Mouse (Mus musculus): ENCODE results near the gene Wnk4. TPM values are rescaled to one million over a fixed set of nuclear protein-coding genes. Genes with fewer than 3 reads are reported as not detected.

Gene Wnk4
- 14.0 TPM for polyA plus RNA-seq (2014; fragmentation: Illumina TruSeq; extraction: RNeasy Lipid Tissue Mini Kit (QIAGEN cat#74804); ENCODE audit: low read depth, low replicate concordance)

DNA sequence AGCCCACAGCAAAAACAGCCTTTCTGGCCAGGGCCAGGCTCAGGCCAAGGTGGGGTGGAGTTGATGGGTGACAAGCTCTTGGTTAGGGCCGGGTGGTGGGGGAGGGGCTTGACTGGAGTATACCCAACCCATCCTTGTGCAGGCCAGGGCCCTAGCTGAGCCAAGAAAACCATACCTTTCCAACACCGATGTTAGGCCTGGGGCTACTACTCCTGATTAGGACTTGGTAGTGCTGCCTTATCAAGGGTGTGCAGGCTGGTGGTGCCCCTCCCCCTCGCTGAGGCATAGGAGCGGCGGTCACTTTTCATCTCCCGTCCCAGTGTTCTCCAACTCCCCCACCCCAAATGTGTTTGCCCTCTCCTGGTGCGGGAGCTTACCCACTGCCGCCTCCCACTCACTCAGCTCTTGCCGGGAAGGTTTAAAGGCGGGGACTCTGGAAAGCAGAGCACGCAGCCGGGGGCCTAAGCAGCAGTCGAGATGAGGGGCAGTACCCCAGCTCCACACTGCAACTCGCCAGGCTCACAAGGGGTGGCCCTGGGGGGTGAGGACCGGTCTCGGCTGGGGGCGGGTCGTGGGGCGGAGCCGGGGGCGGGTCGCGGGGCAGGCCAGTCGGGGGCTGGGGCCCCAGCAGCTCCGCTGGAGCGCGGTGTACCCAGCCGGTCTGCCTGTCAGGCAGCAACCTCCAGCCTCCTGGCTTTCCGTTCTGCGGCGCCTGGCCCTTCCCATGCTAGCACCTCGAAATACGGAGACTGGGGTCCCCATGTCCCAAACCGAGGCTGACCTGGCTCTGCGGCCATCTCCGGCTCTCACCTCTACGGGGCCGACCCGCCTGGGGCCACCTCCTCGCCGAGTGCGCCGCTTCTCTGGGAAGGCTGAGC lies at the start of gene Wnk4:
TSS of gene Wnk4 (plus strand) at position 620 of the 878 bp plus-strand sequence.

DNA sequence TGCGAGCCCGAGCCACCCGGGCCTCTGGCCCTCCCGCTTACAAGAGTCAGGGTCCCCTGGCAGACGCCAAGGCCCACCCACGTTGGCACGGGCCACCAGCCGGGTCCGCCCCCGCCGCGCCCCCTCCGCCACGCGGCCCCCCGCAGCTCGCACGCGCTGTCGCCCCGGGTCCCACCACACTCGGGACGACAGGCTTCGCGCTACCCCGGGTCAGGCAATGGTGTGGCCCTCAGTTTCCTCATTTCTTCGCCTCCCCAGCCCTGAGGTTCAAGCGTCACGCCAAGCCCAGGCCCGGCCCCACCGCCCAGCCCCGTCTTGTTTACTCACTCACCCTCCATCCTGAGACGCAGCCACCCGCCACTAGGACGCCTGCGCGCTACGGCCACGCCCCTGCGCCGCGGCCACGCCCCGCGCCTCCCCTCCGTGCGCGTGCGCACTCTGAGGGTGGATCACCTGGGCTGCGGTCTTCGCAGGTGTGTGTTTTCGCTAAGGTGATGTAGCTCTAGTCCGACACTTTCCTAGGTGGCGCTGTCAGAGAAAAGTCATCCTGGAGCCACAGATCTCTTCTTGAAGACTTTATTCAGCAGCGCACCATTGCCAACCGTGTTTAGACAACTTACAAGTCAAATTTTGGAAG lies 34.2 kb upstream of the Wnk4 start, which contains the start of gene Ezh1:
TSS of gene Ezh1 (minus strand) at position 399 of the 637 bp plus-strand sequence.

DNA sequence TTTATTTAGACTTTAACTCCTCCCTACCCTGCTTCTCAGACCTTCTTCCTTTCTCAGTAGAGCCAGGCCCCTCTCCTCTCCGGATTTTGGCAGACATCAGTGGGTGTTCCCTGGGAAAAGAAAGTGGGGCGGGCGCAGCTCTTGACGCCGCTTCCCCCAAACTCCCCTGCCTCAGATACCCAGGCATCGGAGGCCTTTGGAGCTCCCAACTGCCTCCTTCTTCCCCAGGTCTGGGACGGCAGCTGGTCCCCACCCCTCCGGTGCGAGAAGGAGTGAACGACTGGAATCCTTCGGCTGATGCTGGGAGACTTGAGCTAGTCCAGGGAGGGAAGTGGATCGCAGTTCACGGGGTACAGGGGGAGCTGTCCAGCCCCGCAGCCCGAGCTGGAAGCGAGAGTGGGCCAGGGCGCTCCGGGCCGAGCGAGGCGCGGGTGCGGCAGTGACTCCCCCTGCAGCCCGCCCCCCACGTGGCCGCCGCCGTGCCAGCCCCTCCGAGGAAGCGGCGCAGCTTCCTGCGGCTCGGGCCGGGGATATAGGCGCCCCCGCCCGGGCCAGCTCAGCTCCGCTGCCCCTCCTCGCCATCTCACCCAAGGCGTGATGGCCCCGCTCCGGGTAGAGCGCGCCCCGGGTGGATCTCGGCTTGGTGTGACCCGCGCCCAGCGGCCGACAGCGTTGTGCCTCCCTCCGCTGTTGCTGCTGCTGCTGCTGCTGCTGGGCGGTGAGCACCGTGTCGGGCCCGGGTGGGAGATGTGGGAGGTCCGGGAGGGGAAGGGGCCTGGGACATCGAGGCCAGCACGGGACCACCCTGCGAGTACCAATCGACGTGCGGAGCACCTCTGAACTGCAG lies 14.3 kb upstream of the Wnk4 start, which contains the start of gene Ramp2:
TSS of gene Ramp2 (plus strand) at position 174 of the 847 bp plus-strand sequence.

DNA sequence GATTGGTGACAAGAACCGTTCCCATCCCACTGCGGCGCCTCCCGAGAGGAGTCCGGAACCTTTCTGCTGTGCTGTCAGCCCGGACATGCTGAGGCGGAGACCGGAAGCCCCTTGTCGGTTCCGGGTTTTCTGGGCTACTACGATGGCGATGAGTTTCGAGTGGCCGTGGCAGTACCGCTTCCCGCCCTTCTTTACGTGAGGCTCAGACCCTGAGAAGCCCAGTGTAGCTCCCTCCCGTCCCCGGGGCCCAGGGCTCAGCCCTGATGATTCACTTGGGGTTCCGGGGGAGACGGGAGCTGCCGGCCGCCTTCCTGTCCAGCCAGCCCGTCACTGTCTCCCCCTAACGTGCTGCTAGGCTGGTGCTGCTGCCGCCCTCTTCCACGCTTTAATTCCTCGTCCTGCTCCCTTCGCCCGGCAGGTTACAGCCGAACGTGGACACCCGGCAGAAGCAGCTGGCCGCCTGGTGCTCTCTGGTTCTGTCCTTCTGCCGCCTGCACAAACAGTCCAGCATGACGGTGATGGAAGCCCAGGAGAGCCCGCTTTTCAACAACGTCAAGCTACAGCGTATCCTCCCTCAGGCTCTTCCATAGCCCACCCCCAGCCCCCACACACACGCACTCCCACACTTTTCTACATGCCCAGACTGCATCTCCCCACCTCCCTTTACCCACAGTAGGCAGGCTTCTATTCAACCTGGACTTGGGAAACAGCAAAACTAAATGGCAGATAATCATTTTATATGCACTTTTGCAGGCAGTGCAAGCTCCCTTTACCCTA lies 6.6 kb upstream of the Wnk4 start, which contains the start of gene Vps25:
TSS of gene Vps25 (plus strand) at position 95 of the 777 bp plus-strand sequence.

DNA sequence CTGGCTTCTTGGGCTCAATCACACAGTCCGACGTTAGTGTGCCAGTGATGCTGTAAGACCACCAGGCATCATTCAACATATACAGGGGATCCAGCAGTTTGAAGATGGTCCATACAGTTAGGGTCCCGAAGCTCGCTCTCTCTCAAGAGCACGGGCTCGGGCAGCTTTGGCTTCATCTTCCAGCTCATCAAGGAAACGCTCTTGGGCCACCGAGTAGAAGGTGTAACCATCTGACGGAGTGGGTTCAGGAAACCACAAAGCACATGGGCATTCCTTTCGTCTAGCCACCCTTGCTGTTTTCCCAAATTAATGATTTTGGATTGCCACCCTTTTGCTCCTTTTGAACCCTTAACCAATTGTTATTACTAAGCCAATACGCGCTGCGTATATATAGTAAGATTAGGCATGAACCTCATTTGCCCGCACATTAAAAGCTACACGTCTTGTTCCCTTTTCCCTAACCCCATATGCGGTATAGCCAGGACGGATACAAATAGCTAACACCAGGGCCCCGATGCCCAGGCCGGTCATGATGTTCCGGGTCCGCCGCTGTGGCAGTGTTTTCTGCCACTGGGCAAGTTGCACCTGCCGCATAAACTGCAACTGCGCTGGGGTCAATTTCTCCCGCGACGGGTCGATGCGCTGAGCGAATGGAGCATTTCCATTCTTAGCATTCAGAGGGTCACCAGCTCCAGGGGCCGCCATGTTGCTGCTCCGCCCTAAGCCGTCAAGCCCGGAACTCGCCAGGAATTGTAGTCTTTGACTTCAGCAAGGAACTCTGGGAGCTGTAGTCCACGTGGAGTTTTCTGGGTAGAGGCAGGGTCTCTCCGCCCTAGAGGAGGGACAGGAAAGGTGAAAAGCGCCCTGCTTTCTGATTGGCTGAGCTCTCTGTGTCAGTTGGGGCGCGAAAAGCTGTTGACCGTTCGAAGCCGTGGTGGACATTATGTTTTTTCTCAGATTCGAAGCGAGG lies 18.1 kb downstream of the Wnk4 start, which contains the start of the genes Cntd1 and Coa3:
TSS of gene Cntd1 (plus strand) at position 790 of the 970 bp plus-strand sequence.
TSS of gene Coa3 (minus strand) at position 892 of the 970 bp plus-strand sequence.

DNA sequence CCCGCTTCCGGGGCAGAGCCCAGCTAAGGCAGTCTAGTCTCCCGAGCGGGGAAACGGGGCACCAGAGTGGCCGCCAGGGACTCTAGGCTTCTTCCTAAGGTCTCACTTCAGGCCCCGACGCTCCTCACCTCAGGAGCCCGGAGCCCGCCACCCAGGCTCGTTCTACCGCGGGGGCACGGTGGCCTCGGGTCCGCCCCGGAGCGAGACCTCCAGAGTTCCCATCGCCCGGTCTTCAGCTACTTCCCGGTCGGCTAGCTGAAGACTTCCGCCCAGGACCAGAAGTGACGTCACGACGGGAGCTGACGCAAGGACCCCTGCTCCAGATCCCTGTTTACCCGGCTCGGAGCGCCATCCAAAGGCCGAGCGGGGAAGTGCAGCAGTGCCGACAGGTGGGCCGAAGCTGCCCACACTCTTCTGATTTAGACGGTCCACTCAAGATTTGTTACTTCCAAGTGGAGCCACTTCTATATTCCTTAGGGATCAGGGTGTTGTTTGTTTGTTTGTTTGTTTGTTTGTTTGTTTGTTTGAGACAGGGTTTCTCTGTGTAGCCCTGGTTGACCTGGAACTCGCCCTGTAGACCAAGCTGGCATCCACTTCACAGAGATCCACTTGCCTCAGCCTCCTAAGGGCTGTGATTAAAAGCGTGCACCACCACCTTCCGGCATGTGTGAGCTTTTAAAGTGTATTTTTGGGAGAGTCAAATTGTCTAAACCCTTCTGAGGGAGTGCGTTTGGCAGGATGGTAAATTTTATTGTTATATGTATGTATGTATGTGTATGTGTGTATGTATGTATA lies 41.8 kb downstream of the Wnk4 start, which contains the start of gene Becn1:
TSS of gene Becn1 (minus strand) at position 283 of the 795 bp plus-strand sequence.

DNA sequence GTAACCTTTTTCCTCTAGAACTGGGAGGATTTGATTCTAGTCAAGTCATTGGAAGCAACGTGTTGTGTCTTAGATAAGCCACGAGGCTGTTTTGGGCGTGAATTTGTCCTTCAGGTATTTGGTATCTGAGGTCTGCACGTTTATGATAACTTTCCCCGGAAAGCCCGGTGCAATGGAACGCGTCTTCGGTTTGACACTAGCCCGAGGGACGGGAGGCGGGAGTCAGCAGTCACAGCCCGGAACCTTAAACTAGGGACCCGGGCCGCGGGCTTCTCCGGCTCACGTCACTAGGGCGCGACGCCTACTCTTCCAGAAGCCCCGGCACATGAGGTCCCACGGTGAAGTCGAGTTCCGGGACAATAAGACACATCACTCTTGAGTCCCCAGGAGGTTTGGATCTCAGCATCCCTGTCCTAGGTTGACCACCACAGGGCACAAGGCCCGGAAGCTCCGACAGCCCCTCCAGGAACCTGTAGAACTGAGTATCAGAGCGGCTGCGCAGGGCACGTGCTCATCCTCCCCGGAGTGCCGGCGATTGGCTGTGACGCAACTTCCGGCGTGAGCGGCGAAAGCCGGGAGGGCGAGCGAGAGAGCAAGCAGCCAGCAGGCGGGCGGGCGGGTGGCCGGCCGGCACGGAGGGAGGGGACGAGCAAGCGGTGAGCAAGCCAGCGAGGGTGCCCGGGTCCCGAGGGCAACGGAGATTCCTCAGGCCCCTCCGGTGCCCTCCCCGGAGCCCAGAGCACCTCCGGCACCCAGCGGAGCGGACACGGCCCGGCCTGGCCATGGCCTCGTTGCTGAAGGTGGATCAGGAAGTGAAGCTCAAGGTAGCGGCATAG lies 55.5 kb downstream of the Wnk4 start, which contains the start of gene Psme3:
TSS of gene Psme3 (plus strand) at position 549 of the 836 bp plus-strand sequence.

DNA sequence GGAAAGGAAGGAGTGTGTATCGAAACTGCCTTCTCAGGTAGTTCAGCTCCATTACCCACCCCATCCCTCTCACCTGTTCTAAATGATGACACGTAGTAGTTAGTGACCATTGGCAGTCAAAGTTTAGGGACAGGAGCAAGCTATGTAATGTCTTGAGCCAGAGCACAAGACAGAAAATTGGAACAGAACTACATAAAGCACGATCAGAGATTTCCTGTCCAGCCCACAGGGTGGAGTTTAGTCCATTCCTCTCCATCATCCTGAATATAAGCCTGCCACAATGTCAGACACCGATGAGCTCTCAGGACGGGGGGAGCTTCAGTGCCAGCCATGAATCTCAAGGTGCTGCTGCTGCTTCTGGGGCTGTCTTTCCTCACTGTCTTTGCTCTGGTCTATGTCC lies 64.4 kb downstream of the Wnk4 start, which contains the start of gene Aoc2:
TSS of gene Aoc2 (plus strand) at position 301 of the 400 bp plus-strand sequence.

Other genes with a start within 250 kb of the Wnk4 start
- gene Naglu, start 190.6 kb upstream of the Wnk4 start, polyA plus RNA-seq (2014; fragmentation: Illumina TruSeq; extraction: RNeasy Lipid Tissue Mini Kit (QIAGEN cat#74804); ENCODE audit: low read depth, low replicate concordance): 34.9 TPM
- gene Hsd17b1, start 182.2 kb upstream of the Wnk4 start, polyA plus RNA-seq (2014; fragmentation: Illumina TruSeq; extraction: RNeasy Lipid Tissue Mini Kit (QIAGEN cat#74804); ENCODE audit: low read depth, low replicate concordance): 0.62 TPM
- 35.8 TPM for gene Coasy, start 178.0 kb upstream of the Wnk4 start, polyA plus RNA-seq (2014; fragmentation: Illumina TruSeq; extraction: RNeasy Lipid Tissue Mini Kit (QIAGEN cat#74804); ENCODE audit: low read depth, low replicate concordance)
- 33.4 TPM for gene Mlx, start 173.3 kb upstream of the Wnk4 start, polyA plus RNA-seq (2014; fragmentation: Illumina TruSeq; extraction: RNeasy Lipid Tissue Mini Kit (QIAGEN cat#74804); ENCODE audit: low read depth, low replicate concordance)
- gene Psmc3ip, start 165.1 kb upstream of the Wnk4 start, polyA plus RNA-seq (2014; fragmentation: Illumina TruSeq; extraction: RNeasy Lipid Tissue Mini Kit (QIAGEN cat#74804); ENCODE audit: low read depth, low replicate concordance): 8.3 TPM
- 45.6 TPM for gene Retreg3, start 140.7 kb upstream of the Wnk4 start, polyA plus RNA-seq (2014; fragmentation: Illumina TruSeq; extraction: RNeasy Lipid Tissue Mini Kit (QIAGEN cat#74804); ENCODE audit: low read depth, low replicate concordance)
- gene Tubg1, start 140.6 kb upstream of the Wnk4 start, polyA plus RNA-seq (2014; fragmentation: Illumina TruSeq; extraction: RNeasy Lipid Tissue Mini Kit (QIAGEN cat#74804); ENCODE audit: low read depth, low replicate concordance): 22.4 TPM
- gene Tubg2, start 104.7 kb upstream of the Wnk4 start, polyA plus RNA-seq (2014; fragmentation: Illumina TruSeq; extraction: RNeasy Lipid Tissue Mini Kit (QIAGEN cat#74804); ENCODE audit: low read depth, low replicate concordance): 2.4 TPM
- gene Cntnap1, start 90.0 kb upstream of the Wnk4 start, polyA plus RNA-seq (2014; fragmentation: Illumina TruSeq; extraction: RNeasy Lipid Tissue Mini Kit (QIAGEN cat#74804); ENCODE audit: low read depth, low replicate concordance): 3.5 TPM
- gene Plekhh3, start 89.2 kb upstream of the Wnk4 start, polyA plus RNA-seq (2014; fragmentation: Illumina TruSeq; extraction: RNeasy Lipid Tissue Mini Kit (QIAGEN cat#74804); ENCODE audit: low read depth, low replicate concordance): 10.9 TPM
- gene Ccr10, start 85.1 kb upstream of the Wnk4 start, polyA plus RNA-seq (2014; fragmentation: Illumina TruSeq; extraction: RNeasy Lipid Tissue Mini Kit (QIAGEN cat#74804); ENCODE audit: low read depth, low replicate concordance): not detected
- 45.0 TPM for gene Ezh1, start 34.1 kb upstream of the Wnk4 start, polyA plus RNA-seq (2014; fragmentation: Illumina TruSeq; extraction: RNeasy Lipid Tissue Mini Kit (QIAGEN cat#74804); ENCODE audit: low read depth, low replicate concordance)
- 44.1 TPM for gene Ramp2, start 14.5 kb upstream of the Wnk4 start, polyA plus RNA-seq (2014; fragmentation: Illumina TruSeq; extraction: RNeasy Lipid Tissue Mini Kit (QIAGEN cat#74804); ENCODE audit: low read depth, low replicate concordance)
- 145 TPM for gene Vps25, start 6.9 kb upstream of the Wnk4 start, polyA plus RNA-seq (2014; fragmentation: Illumina TruSeq; extraction: RNeasy Lipid Tissue Mini Kit (QIAGEN cat#74804); ENCODE audit: low read depth, low replicate concordance)
- gene Cntd1, start 18.4 kb downstream of the Wnk4 start, polyA plus RNA-seq (2014; fragmentation: Illumina TruSeq; extraction: RNeasy Lipid Tissue Mini Kit (QIAGEN cat#74804); ENCODE audit: low read depth, low replicate concordance): 3.1 TPM
- 114 TPM for gene Coa3, start 18.5 kb downstream of the Wnk4 start, polyA plus RNA-seq (2014; fragmentation: Illumina TruSeq; extraction: RNeasy Lipid Tissue Mini Kit (QIAGEN cat#74804); ENCODE audit: low read depth, low replicate concordance)
- 151 TPM for gene Becn1, start 41.7 kb downstream of the Wnk4 start, polyA plus RNA-seq (2014; fragmentation: Illumina TruSeq; extraction: RNeasy Lipid Tissue Mini Kit (QIAGEN cat#74804); ENCODE audit: low read depth, low replicate concordance)
- gene Psme3, start 55.6 kb downstream of the Wnk4 start, polyA plus RNA-seq (2014; fragmentation: Illumina TruSeq; extraction: RNeasy Lipid Tissue Mini Kit (QIAGEN cat#74804); ENCODE audit: low read depth, low replicate concordance): 64.9 TPM
- gene Aoc2, start 64.5 kb downstream of the Wnk4 start, polyA plus RNA-seq (2014; fragmentation: Illumina TruSeq; extraction: RNeasy Lipid Tissue Mini Kit (QIAGEN cat#74804); ENCODE audit: low read depth, low replicate concordance): 2.3 TPM
- gene Aoc3, start 70.0 kb downstream of the Wnk4 start, polyA plus RNA-seq (2014; fragmentation: Illumina TruSeq; extraction: RNeasy Lipid Tissue Mini Kit (QIAGEN cat#74804); ENCODE audit: low read depth, low replicate concordance): 318 TPM
- 0.88 TPM for gene G6pc, start 107.0 kb downstream of the Wnk4 start, polyA plus RNA-seq (2014; fragmentation: Illumina TruSeq; extraction: RNeasy Lipid Tissue Mini Kit (QIAGEN cat#74804); ENCODE audit: low read depth, low replicate concordance)
- 37.5 TPM for gene Aarsd1, start 157.0 kb downstream of the Wnk4 start, polyA plus RNA-seq (2014; fragmentation: Illumina TruSeq; extraction: RNeasy Lipid Tissue Mini Kit (QIAGEN cat#74804); ENCODE audit: low read depth, low replicate concordance)
- 1.8 TPM for gene Gm27029, start 164.2 kb downstream of the Wnk4 start, polyA plus RNA-seq (2014; fragmentation: Illumina TruSeq; extraction: RNeasy Lipid Tissue Mini Kit (QIAGEN cat#74804); ENCODE audit: low read depth, low replicate concordance)
- gene Rundc1, start 164.5 kb downstream of the Wnk4 start, polyA plus RNA-seq (2014; fragmentation: Illumina TruSeq; extraction: RNeasy Lipid Tissue Mini Kit (QIAGEN cat#74804); ENCODE audit: low read depth, low replicate concordance): 20.2 TPM
- 19.3 TPM for gene Ptges3l, start 164.8 kb downstream of the Wnk4 start, polyA plus RNA-seq (2014; fragmentation: Illumina TruSeq; extraction: RNeasy Lipid Tissue Mini Kit (QIAGEN cat#74804); ENCODE audit: low read depth, low replicate concordance)
- 510 TPM for gene Rpl27, start 181.7 kb downstream of the Wnk4 start, polyA plus RNA-seq (2014; fragmentation: Illumina TruSeq; extraction: RNeasy Lipid Tissue Mini Kit (QIAGEN cat#74804); ENCODE audit: low read depth, low replicate concordance)
- 37.6 TPM for gene Ifi35, start 187.8 kb downstream of the Wnk4 start, polyA plus RNA-seq (2014; fragmentation: Illumina TruSeq; extraction: RNeasy Lipid Tissue Mini Kit (QIAGEN cat#74804); ENCODE audit: low read depth, low replicate concordance)
- 13.9 TPM for gene Rnd2, start 204.4 kb downstream of the Wnk4 start, polyA plus RNA-seq (2014; fragmentation: Illumina TruSeq; extraction: RNeasy Lipid Tissue Mini Kit (QIAGEN cat#74804); ENCODE audit: low read depth, low replicate concordance)
- gene Vat1, start 205.7 kb downstream of the Wnk4 start, polyA plus RNA-seq (2014; fragmentation: Illumina TruSeq; extraction: RNeasy Lipid Tissue Mini Kit (QIAGEN cat#74804); ENCODE audit: low read depth, low replicate concordance): 95.9 TPM

Measured in adipose tissue, adult 10 weeks (tissue).